Mouse (Mus musculus): Measurements from ENCODE around the gene Gm21731. TPM values are rescaled to one million over a fixed set of nuclear protein-coding genes. Genes with fewer than 3 reads are reported as not detected.
"Not testable (repeated sequence)": the region's sequence is repeated elsewhere in the genome, so short reads cannot be mapped to it uniquely, and the experiment has no call there.

Gene Gm21731
- polyA plus RNA-seq, 1 experiment from 2014 or later: not detected

- H3K4me1 ChIP-seq (ENCODE audit: insufficient read depth, low read length); H3K4me2 ChIP-seq (replicated peaks; ENCODE audit: low read depth, low read length); ATAC-seq (ENCODE audit: low FRiP score, low TSS enrichment); H3K4me3 ChIP-seq (ENCODE audit: low read length); H3K27me3 ChIP-seq (ENCODE audit: insufficient read depth, low read length); H3K36me3 ChIP-seq (ENCODE audit: insufficient read depth, low read length); H3K9ac ChIP-seq (replicated peaks; ENCODE audit: low read length); H3K27ac ChIP-seq (ENCODE audit: low read length); H3K9me3 ChIP-seq (ENCODE audit: low read length): not testable (repeated sequence)
- WGBS: 75% methylated on average over 3 of the region's 3 CpGs
Measured at GRCm38 (mm10) chr13:120259718-120260117, 20.8 kb downstream of the Gm21731 start.

GRCm38 (mm10) chr13:120262870-120263269, 24.0 kb downstream of the Gm21731 start, which contains the start of gene AF067061:
Gene AF067061, plus strand, starts transcription at chr13:120263114.
- not testable (repeated sequence) for H3K27me3 ChIP-seq (ENCODE audit: insufficient read depth, low read length); H3K4me3 ChIP-seq (ENCODE audit: low read length)
- WGBS: 89% methylated on average over 2 of the region's 2 CpGs

GRCm38 (mm10) chr13:120277837-120278236, 38.9 kb downstream of the Gm21731 start:
- not testable (repeated sequence) for H3K36me3 ChIP-seq (ENCODE audit: insufficient read depth, low read length); H3K27ac ChIP-seq (ENCODE audit: low read length); H3K4me2 ChIP-seq (replicated peaks; ENCODE audit: low read depth, low read length); H3K9me3 ChIP-seq (ENCODE audit: low read length); H3K4me1 ChIP-seq (ENCODE audit: insufficient read depth, low read length); H3K9ac ChIP-seq (replicated peaks; ENCODE audit: low read length); ATAC-seq (ENCODE audit: low FRiP score, low TSS enrichment); H3K27me3 ChIP-seq (ENCODE audit: insufficient read depth, low read length); H3K4me3 ChIP-seq (ENCODE audit: low read length)
- WGBS: 28% methylated on average over 2 of the region's 2 CpGs

More at GRCm38 (mm10) chr13:120262870-120263269, 24.0 kb downstream of the Gm21731 start, which contains the start of gene AF067061:
- not testable (repeated sequence) for H3K4me1 ChIP-seq (ENCODE audit: insufficient read depth, low read length); H3K4me2 ChIP-seq (replicated peaks; ENCODE audit: low read depth, low read length); H3K9ac ChIP-seq (replicated peaks; ENCODE audit: low read length); ATAC-seq (ENCODE audit: low FRiP score, low TSS enrichment); H3K36me3 ChIP-seq (ENCODE audit: insufficient read depth, low read length); H3K9me3 ChIP-seq (ENCODE audit: low read length); H3K27ac ChIP-seq (ENCODE audit: low read length)

GRCm38 (mm10) chr13:120278784-120279183, 39.9 kb downstream of the Gm21731 start:
- ATAC-seq (ENCODE audit: low FRiP score, low TSS enrichment): no peak
- Histone ChIP-seq H3K9ac (replicated peaks; ENCODE audit: low read length) (no peak overlapping the region), H3K4me3 (ENCODE audit: low read length) (no peak overlapping the region), H3K4me1 (ENCODE audit: insufficient read depth, low read length) (no peaks in the 10 kb centered on the region), H3K27me3 (ENCODE audit: insufficient read depth, low read length) (no peaks in the 10 kb centered on the region), H3K27ac (ENCODE audit: low read length) (no peak overlapping the region), H3K36me3 (ENCODE audit: insufficient read depth, low read length) (no peaks in the 10 kb centered on the region), H3K4me2 (replicated peaks; ENCODE audit: low read depth, low read length) (no peak overlapping the region), H3K9me3 (ENCODE audit: low read length) (no peaks in the 10 kb centered on the region)
- WGBS: 87% methylated on average over 9 of the region's 9 CpGs

Other genes starting within 250 kb of the Gm21731 start
- gene Gm36079, start 212.1 kb upstream of the Gm21731 start, polyA plus RNA-seq (2015; fragmentation: Nextera tagmentation; extraction: Ambion mirVana): not detected in 2 replicates
- gene Gm21188, start 186.9 kb upstream of the Gm21731 start, polyA plus RNA-seq (2015; fragmentation: Nextera tagmentation; extraction: Ambion mirVana): not detected in 2 replicates
- gene Gm20767, start 98.9 kb upstream of the Gm21731 start, polyA plus RNA-seq (2015; fragmentation: Nextera tagmentation; extraction: Ambion mirVana): not detected in 2 replicates
- not detected in 2 replicates for gene Gm21818, start 66.7 kb upstream of the Gm21731 start, polyA plus RNA-seq (2015; fragmentation: Nextera tagmentation; extraction: Ambion mirVana)
- not detected in 2 replicates for gene Gm21762, start 23.2 kb upstream of the Gm21731 start, polyA plus RNA-seq (2015; fragmentation: Nextera tagmentation; extraction: Ambion mirVana)
- not detected in 2 replicates for gene AF067061, start 24.0 kb downstream of the Gm21731 start, polyA plus RNA-seq (2015; fragmentation: Nextera tagmentation; extraction: Ambion mirVana)
- gene BC147527, start 61.3 kb downstream of the Gm21731 start, polyA plus RNA-seq (2015; fragmentation: Nextera tagmentation; extraction: Ambion mirVana): 0.53 TPM in 1 of 2 replicates, not detected in the other
- not detected in 2 replicates for gene Tcstv3, start 77.8 kb downstream of the Gm21731 start, polyA plus RNA-seq (2015; fragmentation: Nextera tagmentation; extraction: Ambion mirVana)